Mouse (Mus musculus) forebrain, embryonic 13.5 days (tissue): Measurements from ENCODE around the gene Mief1. TPM values are rescaled to one million over a fixed set of nuclear protein-coding genes. Genes with fewer than 3 reads are reported as not detected.

Experiments used
- ATAC-seq: fragments of 200-750 bp; cut with Nextera tagmentation; 2 replicates; pipeline ENCODE4 v1.8.0; 2017
- H3K27ac ChIP-seq: fragments of 300-500 bp; sonication (generic); 2 replicates; pipeline ENCODE4 v1.5.1; 2015; ENCODE audit warnings: inconsistent platforms, mild to moderate bottlenecking, moderate library complexity
- H3K27me3 ChIP-seq: fragments of 300-500 bp; sonication (generic); 2 replicates; pipeline ENCODE4 v1.6.1; 2015; ENCODE audit warnings: mild to moderate bottlenecking, inconsistent platforms
- H3K36me3 ChIP-seq: fragments of 300-500 bp; sonication (generic); 2 replicates; pipeline ENCODE4 v1.6.1; 2015; ENCODE audit warnings: mild to moderate bottlenecking, inconsistent platforms; ENCODE audit not compliant: poor library complexity, severe bottlenecking
- H3K4me1 ChIP-seq: fragments of 300-500 bp; sonication (generic); 2 replicates; pipeline ENCODE4 v1.6.1; 2015; ENCODE audit warnings: inconsistent platforms
- H3K4me2 ChIP-seq: fragments of 300-500 bp; sonication (generic); 2 replicates; pipeline ENCODE4 v1.6.1; 2015; ENCODE audit warnings: inconsistent platforms, mild to moderate bottlenecking, moderate library complexity
- H3K4me3 ChIP-seq: fragments of 300-500 bp; sonication (generic); 2 replicates; pipeline ENCODE4 v1.5.1; 2015; ENCODE audit warnings: mild to moderate bottlenecking, inconsistent platforms
- H3K9ac ChIP-seq: fragments of 300-500 bp; sonication (generic); 2 replicates; pipeline ENCODE4 v1.6.1; 2015; ENCODE audit warnings: mild to moderate bottlenecking, inconsistent platforms
- H3K9me3 ChIP-seq: fragments of 300-500 bp; sonication (generic); replicated peaks from 2 replicates; pipeline ENCODE4 v1.6.1; 2016; ENCODE audit warnings: inconsistent platforms
- WGBS: fragments of 180-500 bp; shearing (Covaris S2); methylation state at CpG from one replicate; pipeline ENCODE4 v1.1.7; 2015; 5-methylcytosine and 5-hydroxymethylcytosine counted together
- polyA plus RNA-seq: library from polyadenylated mRNA; unstranded; fragments of >200 nt; fragmentation: Nextera tagmentation; extraction: Ambion mirVana; gene quantifications from 2 replicates; pipeline ENCODE4 v1.2.1, GENCODE M21; 2015

Gene Mief1
- polyA plus RNA-seq, 1 experiment from 2014 or later = 40.3 TPM

DNA sequence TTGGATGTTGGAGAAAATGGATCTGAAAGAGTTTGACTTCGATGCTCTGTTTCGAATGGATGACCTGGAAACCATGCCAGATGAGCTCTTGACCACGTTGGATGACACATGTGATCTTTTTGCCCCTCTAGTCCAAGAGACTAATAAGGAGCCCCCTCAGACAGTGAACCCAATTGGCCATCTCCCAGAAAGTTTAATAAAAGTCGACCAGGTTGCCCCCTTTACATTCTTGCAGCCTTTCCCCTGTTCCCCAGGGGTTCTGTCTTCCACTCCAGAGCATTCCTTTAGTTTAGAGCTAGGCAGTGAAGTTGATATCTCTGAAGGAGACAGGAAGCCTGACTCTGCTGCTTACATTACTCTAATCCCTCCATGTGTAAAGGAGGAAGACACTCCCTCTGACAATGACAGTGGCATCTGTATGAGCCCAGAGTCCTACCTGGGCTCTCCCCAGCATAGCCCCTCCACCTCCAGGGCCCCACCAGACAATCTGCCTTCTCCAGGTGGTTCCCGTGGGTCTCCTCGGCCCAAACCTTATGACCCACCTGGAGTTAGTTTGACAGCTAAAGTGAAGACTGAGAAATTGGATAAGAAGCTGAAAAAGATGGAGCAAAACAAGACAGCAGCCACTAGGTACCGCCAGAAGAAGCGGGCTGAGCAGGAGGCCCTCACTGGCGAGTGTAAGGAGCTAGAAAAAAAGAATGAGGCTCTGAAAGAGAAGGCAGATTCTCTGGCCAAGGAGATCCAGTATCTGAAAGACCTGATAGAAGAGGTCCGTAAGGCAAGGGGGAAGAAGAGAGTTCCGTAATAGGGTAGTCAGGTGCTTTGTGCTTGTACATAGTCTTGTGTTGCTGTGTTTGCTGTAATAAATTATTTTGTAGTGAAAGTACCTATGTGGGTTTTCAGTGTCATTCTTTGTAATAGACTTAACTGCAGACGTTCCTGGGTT is 23.1 kb downstream of the Mief1 start:
- H3K4me1 ChIP-seq = peaks cover 44% of the 10 kb centered on the region
- H3K27me3 ChIP-seq = no peaks in the 10 kb centered on the region
- peak overlapping the region; percentile 100 for H3K9ac ChIP-seq
- 65% methylated on average over 12 of the region's 12 CpGs for WGBS
- ATAC-seq = no peak
- no peaks in the 10 kb centered on the region for H3K9me3 ChIP-seq
- peaks cover 49% of the 10 kb centered on the region for H3K36me3 ChIP-seq
- H3K27ac ChIP-seq = peak overlapping the region; percentile 97
- peak overlapping the region; percentile 99 for H3K4me3 ChIP-seq
- peak overlapping the region; percentile 87 for H3K4me2 ChIP-seq

DNA sequence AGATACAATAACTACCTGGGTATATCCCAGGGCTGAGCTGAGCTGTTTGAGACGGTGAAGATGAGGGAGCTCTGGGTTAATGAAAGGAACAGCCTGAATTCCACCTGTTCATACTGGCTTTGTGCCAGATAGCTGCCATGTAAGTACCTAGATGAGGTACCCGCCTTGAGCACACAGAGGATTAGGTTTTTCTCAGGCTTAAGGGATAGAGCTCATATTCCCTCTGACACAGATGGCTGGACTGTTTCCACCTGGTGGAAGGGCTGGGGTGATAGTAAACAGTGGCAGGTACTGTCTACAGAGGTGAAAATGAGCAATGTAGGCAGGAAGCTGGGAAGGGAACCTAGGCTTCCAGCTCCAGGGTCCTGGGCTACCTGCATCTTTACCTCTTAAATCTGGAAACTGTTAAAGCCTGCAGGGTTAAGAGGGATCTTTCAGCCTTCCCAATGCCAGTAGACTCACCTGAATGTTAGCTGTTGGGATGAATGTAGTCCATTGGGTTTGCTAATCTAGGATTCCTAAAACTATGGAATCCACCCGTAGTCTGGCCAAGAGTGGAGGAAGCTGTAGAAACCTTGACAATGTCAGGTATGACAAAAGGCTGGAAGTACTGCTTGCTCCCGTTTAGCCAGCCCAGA is 23.9 kb downstream of the Mief1 start:
- H3K9ac ChIP-seq = peak overlapping the region; percentile 100
- peak overlapping the region; percentile 67 for H3K27ac ChIP-seq
- peak overlapping the region; percentile 99 for H3K4me3 ChIP-seq
- no peaks in the 10 kb centered on the region for H3K27me3 ChIP-seq
- H3K9me3 ChIP-seq = no peaks in the 10 kb centered on the region
- no peak for ATAC-seq
- peak overlapping the region; percentile 87 for H3K4me2 ChIP-seq
- peaks cover 48% of the 10 kb centered on the region for H3K4me1 ChIP-seq
- peaks cover 45% of the 10 kb centered on the region for H3K36me3 ChIP-seq
- 32% methylated on average over 4 of the region's 4 CpGs for WGBS

DNA sequence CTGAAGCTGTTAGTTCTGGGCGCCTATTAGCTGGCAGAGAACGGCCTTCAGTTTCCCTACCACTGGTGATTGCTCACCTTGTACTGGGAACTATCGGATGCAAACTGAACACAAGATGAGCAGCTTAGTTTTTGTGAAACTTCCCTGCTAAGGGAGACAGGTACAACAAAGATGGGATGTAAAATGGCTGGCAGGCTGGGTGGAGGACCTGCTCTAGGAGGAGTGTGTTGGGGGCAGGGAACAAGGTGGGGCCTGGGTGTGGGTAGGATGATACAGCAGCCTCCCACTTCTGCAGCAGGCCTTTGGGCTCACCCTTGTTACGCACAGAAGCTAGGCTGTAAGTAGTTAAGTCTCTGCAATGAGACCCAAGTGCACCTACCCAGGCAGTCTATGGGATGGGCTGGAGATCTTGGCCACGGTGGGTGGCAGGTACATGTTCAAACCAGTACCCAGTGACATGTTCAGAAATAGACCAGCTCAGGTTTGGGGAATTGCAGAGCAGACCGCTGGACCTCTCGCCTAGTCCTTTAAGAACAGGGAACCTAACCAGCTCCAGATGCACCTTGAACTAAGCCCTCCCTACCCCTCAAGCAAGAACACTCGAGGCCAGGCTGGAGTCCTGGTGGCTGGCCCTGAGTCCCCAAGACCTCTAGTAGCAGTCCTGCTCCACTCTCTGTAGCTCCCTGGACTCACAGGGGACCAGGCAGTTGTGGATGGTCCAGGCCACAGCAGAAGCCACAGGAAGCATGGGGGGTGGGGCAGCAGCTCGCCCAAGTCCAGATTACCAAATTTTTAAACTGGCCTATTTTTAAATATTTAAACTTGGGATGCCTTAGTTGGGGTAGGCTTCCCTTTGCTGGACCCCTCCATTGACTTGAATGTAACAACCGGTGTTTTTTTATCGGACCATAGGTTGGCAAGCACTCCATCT is 24.7 kb downstream of the Mief1 start:
- Histone ChIP-seq H3K4me3 (peak overlapping the region; percentile 99; the same call in 1 of the 2 replicates), H3K27ac (peak overlapping the region; percentile 67; the same call in 1 of the 2 replicates), H3K9ac (peak overlapping the region; percentile 26; the same call in 1 of the 2 replicates), H3K27me3 (no peaks in the 10 kb centered on the region), H3K4me1 (peaks cover 49% of the 10 kb centered on the region), H3K36me3 (peaks cover 45% of the 10 kb centered on the region), H3K4me2 (peak overlapping the region; percentile 87), H3K9me3 (no peaks in the 10 kb centered on the region)
- ATAC-seq = no peak
- 70% methylated on average over 11 of the region's 11 CpGs for WGBS

DNA sequence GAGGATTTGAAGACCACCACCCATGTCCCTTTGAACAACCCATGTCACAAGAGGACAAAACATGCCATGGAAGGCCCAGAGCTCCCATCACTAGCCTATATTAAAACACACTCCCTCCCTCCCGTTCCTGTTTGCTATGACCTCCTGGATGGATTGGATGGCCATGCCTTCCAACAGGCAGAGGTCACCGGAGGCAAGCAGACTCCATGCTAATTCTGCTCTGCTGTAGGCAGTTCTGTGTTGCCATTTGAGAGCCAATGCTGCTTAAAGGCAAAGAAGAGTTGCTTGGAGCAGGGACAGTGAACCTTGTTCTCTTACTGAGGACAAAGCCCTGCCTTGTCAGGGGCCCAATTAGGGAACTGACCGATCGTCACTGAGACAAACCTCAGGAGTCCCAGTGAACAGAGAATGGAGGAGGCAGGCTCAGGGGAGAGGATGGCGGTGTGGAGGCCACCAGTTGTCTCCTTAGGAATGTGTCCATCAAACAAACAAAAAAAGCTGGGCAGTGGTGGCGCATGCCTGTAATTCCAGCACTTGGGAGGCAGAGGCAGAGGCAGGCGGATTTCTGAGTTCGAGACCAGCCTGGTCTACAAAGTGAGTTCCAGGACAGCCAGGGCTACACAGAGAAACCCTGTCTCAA is 25.7 kb downstream of the Mief1 start:
- ATAC-seq = no peak
- Histone ChIP-seq H3K4me2 (no peak overlapping the region), H3K4me1 (peaks cover 44% of the 10 kb centered on the region), H3K4me3 (no peak overlapping the region), H3K36me3 (peaks cover 45% of the 10 kb centered on the region), H3K9me3 (no peaks in the 10 kb centered on the region), H3K27ac (no peak overlapping the region), H3K27me3 (no peaks in the 10 kb centered on the region), H3K9ac (no peak overlapping the region)
- 74% methylated on average over 8 of the region's 8 CpGs for WGBS

GRCm38 (mm10) chr15:80260677-80261076 is 26.9 kb downstream of the Mief1 start:
- Histone ChIP-seq H3K4me2 (no peak overlapping the region), H3K27ac (peak overlapping the region; percentile 28; the same call in 1 of the 2 replicates), H3K4me3 (no peak overlapping the region), H3K36me3 (peaks cover 45% of the 10 kb centered on the region), H3K9ac (no peak overlapping the region), H3K9me3 (no peaks in the 10 kb centered on the region), H3K4me1 (peaks cover 45% of the 10 kb centered on the region), H3K27me3 (no peaks in the 10 kb centered on the region)
- WGBS = 18% methylated on average over 3 of the region's 3 CpGs
- no peak for ATAC-seq

DNA sequence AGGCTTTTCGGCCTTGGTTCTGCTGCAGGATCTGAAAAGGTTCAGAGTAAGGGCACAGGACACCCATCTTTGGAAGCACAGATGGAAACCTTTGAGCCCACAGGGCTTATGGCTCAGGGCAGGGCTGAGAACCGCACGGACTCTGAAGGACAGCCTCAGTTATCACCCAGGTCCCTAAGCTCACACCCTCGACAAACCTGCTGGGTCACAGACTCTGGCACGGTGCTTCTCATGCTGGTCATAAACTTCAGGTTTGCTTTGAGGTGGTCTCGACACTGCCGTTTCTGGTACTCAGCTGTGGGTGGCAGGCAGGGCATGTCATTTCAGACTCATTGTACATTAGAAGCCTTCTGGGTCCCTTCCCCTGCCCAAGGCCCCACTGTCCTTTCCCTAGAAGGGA is 27.3 kb downstream of the Mief1 start:
- H3K9ac ChIP-seq = no peak overlapping the region
- no peak overlapping the region for H3K4me3 ChIP-seq
- peaks cover 45% of the 10 kb centered on the region for H3K4me1 ChIP-seq
- H3K36me3 ChIP-seq = peaks cover 44% of the 10 kb centered on the region
- no peak overlapping the region for H3K4me2 ChIP-seq
- no peak for ATAC-seq
- no peaks in the 10 kb centered on the region for H3K9me3 ChIP-seq
- WGBS = 89% methylated on average over 7 of the region's 7 CpGs
- H3K27ac ChIP-seq = no peak overlapping the region
- no peaks in the 10 kb centered on the region for H3K27me3 ChIP-seq

DNA sequence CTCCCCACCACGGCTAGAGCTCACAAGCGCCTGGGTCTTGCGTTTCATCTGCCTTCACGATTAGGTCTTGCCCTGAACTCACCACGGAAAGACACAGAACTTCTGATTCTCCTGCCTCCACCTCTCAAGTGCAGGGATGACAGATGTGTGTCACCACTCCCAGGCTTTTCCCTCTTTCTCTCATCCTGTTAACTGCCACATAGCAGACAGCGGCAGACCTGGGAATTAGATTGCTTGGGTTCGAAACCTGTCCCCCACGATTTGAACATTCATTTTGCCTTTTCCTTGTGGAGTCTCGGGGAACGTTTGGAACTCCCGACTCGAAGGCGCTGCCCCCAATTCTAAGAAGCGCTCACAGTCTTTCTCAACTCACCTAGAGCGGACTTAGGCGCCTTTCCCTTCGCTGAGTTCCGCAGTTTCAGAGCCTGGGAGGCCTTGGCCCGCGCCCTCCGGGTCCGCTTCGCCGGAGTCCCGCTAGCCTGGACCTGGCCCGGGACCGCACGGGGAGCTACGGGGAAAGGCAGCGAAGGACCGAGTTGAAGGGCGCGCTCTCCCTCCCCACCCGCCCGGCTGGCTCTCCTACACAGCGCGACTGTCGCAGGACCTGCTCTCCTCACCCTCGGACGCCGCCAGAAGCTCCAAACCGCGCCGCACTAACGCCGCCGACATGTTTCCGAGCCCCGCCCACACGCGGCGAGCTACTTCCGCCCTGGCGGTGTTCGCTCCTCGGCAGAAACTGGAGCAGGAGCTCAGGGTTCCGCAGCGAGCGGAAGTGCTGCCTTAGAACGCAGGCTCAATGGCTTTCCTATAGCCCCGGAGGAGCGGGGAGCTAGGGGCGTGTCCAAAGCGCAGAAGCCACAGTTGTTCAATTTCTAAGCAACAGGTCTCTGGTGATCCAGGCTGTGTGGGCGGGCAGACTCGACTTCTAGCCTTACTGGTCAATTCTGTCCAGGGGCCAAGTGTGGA is 30.1 kb downstream of the Mief1 start, which contains the start of gene Rps19bp1:
Gene Rps19bp1, minus strand, starts transcription at position 706 of the 966 bp plus-strand sequence.
- Histone ChIP-seq H3K9ac (peak within 1 kb of the TSS; percentile 86), H3K4me2 (peak within 1 kb of the TSS; percentile 85), H3K4me1 (peaks cover 23% of the 10 kb centered on the region), H3K36me3 (peaks cover 17% of the 10 kb centered on the region), H3K9me3 (no peaks in the 10 kb centered on the region), H3K27me3 (0 out of 2 replicates have a peak, but pooled peaks cover 3% of the 10 kb centered on the region), H3K27ac (peak within 1 kb of the TSS; percentile 51; the same call in 1 of the 2 replicates), H3K4me3 (peak within 1 kb of the TSS; percentile 88)
- peak; percentile 90 for ATAC-seq
- 2% methylated on average over 66 of the region's 66 CpGs for WGBS

GRCm38 (mm10) chr15:80266281-80266680 is 32.5 kb downstream of the Mief1 start:
- H3K27me3 ChIP-seq = 0 out of 2 replicates have a peak, but pooled peaks cover 3% of the 10 kb centered on the region
- peaks cover 14% of the 10 kb centered on the region; the same call in 1 of the 2 replicates for H3K9me3 ChIP-seq
- 0 out of 2 replicates have a peak, but pooled peaks have one; percentile 52 for ATAC-seq
- no peak overlapping the region for H3K4me2 ChIP-seq
- WGBS = 2% methylated on average over 2 of the region's 2 CpGs
- peaks cover 19% of the 10 kb centered on the region for H3K4me1 ChIP-seq
- H3K4me3 ChIP-seq = no peak overlapping the region
- H3K27ac ChIP-seq = no peak overlapping the region
- H3K9ac ChIP-seq = no peak overlapping the region
- no peaks in the 10 kb centered on the region for H3K36me3 ChIP-seq

- no peak for ATAC-seq
- Histone ChIP-seq H3K27ac (no peak overlapping the region), H3K27me3 (0 out of 2 replicates have a peak, but pooled peaks cover 9% of the 10 kb centered on the region), H3K9me3 (peaks cover 14% of the 10 kb centered on the region; the same call in 1 of the 2 replicates), H3K4me3 (no peak overlapping the region), H3K9ac (no peak overlapping the region), H3K4me2 (no peak overlapping the region), H3K4me1 (peaks cover 9% of the 10 kb centered on the region), H3K36me3 (no peaks in the 10 kb centered on the region)
- WGBS = 38% methylated on average over 3 of the region's 3 CpGs
These were observed 38.1 kb downstream of the Mief1 start for GRCm38 (mm10) chr15:80271858-80272396.

DNA sequence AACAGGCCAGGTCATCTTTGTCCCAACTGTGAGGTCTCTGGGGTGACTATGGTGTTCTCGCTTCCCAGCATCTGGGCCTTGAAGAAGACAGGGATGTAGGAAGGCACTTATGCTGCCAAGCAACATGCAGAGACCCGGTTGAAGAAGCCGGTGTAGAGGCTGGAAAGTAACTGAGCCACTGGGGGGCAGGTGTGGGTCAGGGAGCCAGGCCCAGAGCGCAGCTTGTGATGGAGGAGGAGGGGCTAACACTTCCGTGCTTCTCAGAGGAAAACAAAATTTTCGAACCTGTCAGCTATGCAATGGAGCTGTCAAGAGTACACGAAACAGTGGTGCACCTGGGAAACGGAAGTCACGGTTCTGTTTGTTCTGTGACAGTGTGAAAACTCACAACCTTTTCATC is 43.3 kb downstream of the Mief1 start:
- H3K9me3 ChIP-seq = no peaks in the 10 kb centered on the region
- H3K27me3 ChIP-seq = peaks cover 28% of the 10 kb centered on the region; the same call in 1 of the 2 replicates
- no peak overlapping the region for H3K4me2 ChIP-seq
- no peak overlapping the region for H3K4me3 ChIP-seq
- no peak for ATAC-seq
- no peak overlapping the region for H3K27ac ChIP-seq
- H3K4me1 ChIP-seq = peaks cover 9% of the 10 kb centered on the region
- WGBS = 43% methylated on average over 9 of the region's 9 CpGs
- H3K36me3 ChIP-seq = no peaks in the 10 kb centered on the region
- no peak overlapping the region for H3K9ac ChIP-seq
